Mouse (Mus musculus) kidney, postnatal 25 days (tissue): ENCODE results near the gene Sema6d.

Experiments used
- DNase-seq, 2 experiments: peaks; one replicate each; pipeline ENCODE4 v3.0.0; 2021; ENCODE audit warnings: mixed read lengths in 2 of 2

Sema6d gene

DNA sequence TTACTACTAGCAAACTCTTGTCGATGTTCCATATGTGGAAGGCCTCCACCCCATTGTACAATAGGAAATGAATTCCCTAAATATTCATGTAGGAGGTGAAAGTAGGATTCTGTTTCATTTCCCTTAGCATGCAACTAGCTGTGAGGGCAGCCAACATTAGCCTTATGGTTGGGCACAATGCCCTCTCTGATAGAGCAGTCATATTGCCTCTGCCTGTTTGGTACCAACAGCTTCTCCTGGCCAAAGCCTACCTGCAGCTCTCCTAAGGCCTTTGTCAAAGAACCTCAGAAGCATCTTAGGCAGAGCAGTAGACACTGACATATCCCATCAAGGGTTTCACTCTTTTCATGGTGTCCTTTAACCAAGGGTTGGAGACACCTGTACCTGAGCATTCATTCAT, 578.7 kb downstream of the Sema6d start:
- no peak for DNase-seq

DNA sequence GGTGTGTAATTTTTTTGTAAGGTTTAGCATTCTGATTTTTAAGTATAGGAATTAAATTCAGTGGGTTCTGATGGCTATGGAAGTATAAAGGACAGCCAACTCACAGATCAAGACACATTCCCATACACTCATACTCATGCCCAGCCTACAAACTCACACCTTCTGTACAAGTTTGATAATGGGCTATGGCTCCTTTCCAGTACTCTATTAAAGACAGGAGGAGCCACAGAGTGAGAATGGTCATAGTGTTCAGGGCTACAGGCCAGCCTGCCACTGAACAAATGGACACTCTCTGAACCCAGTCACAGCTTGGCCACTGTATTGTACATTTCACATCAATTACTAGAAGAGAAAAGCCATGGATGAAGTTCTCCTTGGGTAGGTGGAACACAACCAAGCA, 583.3 kb downstream of the Sema6d start:
- DNase-seq, result no peak

DNA sequence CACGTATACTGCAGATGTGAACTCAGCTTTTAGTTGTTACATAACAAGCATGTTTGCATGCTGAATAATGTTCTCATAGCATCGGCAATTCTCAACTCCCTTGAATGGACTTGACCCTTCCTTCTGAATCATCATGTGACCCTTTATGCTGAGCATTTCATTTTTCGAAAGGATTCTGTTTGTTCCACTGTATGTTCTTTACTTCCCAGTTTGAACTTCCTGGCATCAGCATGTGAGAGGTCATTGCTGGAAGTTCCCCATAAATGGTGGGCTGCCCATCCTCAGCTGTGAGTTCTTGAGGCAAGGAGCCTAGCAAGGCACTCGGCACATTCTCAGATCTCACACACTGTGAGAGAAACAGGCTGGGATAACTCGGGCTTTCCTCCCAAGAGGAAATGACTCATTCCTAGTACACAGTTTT, 594.7 kb downstream of the Sema6d start:
- DNase-seq, result peak in 1 of 2 experiments; percentile 37

DNA sequence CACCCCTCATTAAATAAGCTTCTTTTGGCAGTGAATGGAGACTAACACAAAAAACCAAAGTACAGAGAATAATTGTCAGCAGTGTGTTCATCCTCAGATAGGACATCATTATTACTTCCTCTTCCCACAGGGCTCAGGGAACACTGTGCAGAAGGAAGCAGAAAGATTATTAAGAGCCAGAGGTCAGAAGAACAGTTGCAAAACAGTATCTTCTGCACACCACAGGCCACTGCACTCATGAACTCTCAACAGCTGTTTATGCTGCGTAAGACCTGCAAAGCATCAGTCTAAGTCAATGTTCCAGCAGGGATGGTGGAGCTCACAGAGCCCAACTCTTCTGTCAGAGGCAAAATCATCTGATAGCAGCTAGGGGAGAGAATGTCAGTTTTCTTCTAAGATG, 600.6 kb downstream of the Sema6d start:
- DNase-seq, result peak in 1 of 2 experiments; percentile 40

DNA sequence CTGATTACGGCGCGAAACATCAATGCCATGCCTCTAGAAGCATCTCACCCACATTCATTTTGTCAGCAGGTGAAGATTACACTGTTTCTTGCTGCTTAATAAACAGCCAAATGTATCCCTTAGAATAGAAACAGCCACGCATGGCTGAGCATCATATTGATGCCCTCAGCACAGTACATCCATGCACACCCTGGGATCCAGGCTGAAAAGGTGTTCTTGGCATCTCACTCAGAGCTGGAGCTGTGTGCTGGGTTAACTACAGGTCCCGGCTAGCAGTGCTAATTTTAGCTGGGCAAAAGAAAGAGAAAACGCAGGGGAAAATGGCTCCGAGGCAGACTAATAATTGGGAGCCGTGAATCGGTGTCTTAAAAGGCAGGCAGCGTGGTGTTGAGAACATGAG, 612.9 kb downstream of the Sema6d start:
- peak in 1 of 2 experiments; percentile 42 for DNase-seq

DNA sequence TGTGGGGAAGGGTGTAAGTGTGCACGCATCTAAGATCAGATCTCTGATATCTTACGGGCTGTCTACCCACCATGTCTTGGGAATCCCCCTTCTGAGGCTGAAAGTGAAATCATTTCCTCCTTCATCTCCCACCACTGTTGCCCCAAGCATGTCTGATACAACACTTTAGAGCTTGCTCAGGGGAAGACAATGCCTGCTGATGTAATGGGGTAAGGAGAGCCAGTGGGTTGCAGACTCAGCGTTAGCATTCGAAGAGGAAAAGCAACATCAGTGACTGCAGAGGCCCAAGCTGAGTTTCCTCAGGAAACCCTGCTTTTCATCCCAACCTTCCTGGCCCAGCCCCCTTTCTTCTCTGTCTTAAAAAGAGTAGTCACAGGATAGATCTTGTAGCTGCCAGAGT, 615.2 kb downstream of the Sema6d start:
- no peak for DNase-seq

DNA sequence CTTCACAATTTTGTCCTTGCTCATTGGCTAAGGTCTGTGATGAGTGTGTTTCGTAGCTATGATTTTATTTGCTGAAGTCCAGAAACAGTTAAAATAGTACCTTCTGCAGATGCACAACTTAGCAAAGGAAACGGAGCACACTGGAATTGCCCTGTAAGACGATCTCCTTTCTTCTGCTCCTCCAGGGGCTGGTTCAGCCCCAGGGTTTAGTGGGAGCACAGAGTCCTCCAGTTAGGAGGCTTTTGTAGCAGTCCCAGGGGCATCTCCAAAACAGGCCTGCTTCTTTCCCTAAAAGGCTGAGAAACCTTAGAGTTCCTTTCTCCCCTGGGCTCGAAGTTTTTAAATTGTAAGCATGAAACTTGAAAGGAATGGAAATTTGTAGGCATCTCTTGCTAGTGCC, 616.0 kb downstream of the Sema6d start:
- no peak for DNase-seq

DNA sequence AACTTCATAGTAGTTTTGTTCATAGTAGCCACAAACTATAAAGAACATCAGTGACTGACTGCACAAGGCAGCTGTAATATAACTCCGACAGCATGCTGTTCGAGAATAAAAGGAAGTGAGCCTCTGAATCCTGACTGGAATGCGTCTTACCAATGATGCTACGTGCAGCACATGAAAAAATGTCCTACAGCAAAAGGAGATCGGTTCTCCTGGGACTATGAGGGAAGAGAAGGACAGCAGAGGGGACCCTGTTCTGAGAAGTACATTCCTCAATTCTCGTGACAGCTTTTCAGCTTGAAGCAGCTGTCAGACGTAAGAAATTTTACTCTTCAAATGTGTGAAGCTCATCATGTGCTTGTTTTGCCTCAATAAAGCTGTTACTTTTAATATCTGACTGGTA, 617.1 kb downstream of the Sema6d start:
- DNase-seq, result no peak
